Mouse (Mus musculus) heart, postnatal 0 days (tissue): Measurements from ENCODE around the gene Nkapd1. TPM values are rescaled to one million over a fixed set of nuclear protein-coding genes. Genes with fewer than 3 reads are reported as not detected.

Experiments
- ATAC-seq: fragments of 200-750 bp; cut with Nextera tagmentation; 2 replicates; pipeline ENCODE4 v1.8.0; 2017; ENCODE audit warnings: low read depth, moderate number of reproducible peaks, moderate library complexity; ENCODE audit not compliant: insufficient read depth
- DNase-seq: peaks from one replicate; pipeline ENCODE4 v3.0.0-alpha.2; 2016; ENCODE audit warnings: low spot score
- H3K27ac ChIP-seq: fragments of 300-500 bp; sonication (generic); 2 replicates; pipeline ENCODE4 v1.5.1; 2014; ENCODE audit warnings: low read depth, mild to moderate bottlenecking
- H3K27me3 ChIP-seq: fragments of 300-500 bp; sonication (generic); 2 replicates; pipeline ENCODE4 v1.6.1; 2014; ENCODE audit warnings: low read length, mixed read lengths; ENCODE audit not compliant: control insufficient read depth, insufficient read depth
- H3K36me3 ChIP-seq: fragments of 300-500 bp; sonication (generic); replicated peaks from 2 replicates; pipeline ENCODE4 v1.6.1; 2014; ENCODE audit warnings: low read length, mixed read lengths; ENCODE audit not compliant: control insufficient read depth, insufficient read depth
- H3K4me1 ChIP-seq: fragments of 300-500 bp; sonication (generic); 2 replicates; pipeline ENCODE4 v1.6.1; 2014; ENCODE audit warnings: antibody characterized with exemption; ENCODE audit not compliant: control insufficient read depth, insufficient read depth
- H3K4me2 ChIP-seq: fragments of 300-500 bp; sonication (generic); 2 replicates; pipeline ENCODE4 v1.6.1; 2014; ENCODE audit warnings: low read depth, mild to moderate bottlenecking, low read length, moderate library complexity
- H3K4me3 ChIP-seq: fragments of 300-500 bp; sonication (generic); 2 replicates; pipeline ENCODE4 v1.5.1; 2014; ENCODE audit warnings: low read depth, low read length
- H3K9ac ChIP-seq: fragments of 300-500 bp; sonication (generic); replicated peaks from 2 replicates; pipeline ENCODE4 v1.6.1; 2014; ENCODE audit warnings: low read depth, low read length, mixed read lengths
- H3K9me3 ChIP-seq: fragments of 300-500 bp; sonication (generic); replicated peaks from 2 replicates; pipeline ENCODE4 v1.6.1; 2016; ENCODE audit warnings: low read length; ENCODE audit not compliant: control insufficient read depth
- CTCF ChIP-seq: IDR thresholded peaks from 2 replicates; pipeline ENCODE4 v1.5.1; 2016; ENCODE audit warnings: antibody characterized with exemption, control low read depth, low read depth
- EP300 ChIP-seq: IDR thresholded peaks from 2 replicates; pipeline ENCODE4 v1.6.1; 2016; ENCODE audit warnings: antibody characterized with exemption, low read depth
- WGBS: fragments of 180-500 bp; shearing (Covaris S2); extraction: QIAGEN DNeasy Blood & Tissue Kit; methylation state at CpG from one replicate; pipeline ENCODE4 v1.1.7; 2014; 5-methylcytosine and 5-hydroxymethylcytosine counted together
- polyA plus RNA-seq: library from polyadenylated mRNA; unstranded; fragments of >200 nt; fragmentation: Nextera tagmentation; extraction: Ambion mirVana; gene quantifications from 2 replicates; pipeline ENCODE4 v1.2.1, GENCODE M21; 2015
- total RNA-seq: library from RNA; depleted of rRNA; stranded (reverse); fragments of >200 nt; gene quantifications from 2 replicates; pipeline ENCODE4 v1.2.3, GENCODE M21; 2014; ENCODE audit warnings: low replicate concordance; rRNA removed

The Nkapd1 gene
- total RNA-seq = 10.0 and 14.5 TPM in 2 replicates
- 13.4 and 14.3 TPM in 2 replicates for polyA plus RNA-seq

DNA sequence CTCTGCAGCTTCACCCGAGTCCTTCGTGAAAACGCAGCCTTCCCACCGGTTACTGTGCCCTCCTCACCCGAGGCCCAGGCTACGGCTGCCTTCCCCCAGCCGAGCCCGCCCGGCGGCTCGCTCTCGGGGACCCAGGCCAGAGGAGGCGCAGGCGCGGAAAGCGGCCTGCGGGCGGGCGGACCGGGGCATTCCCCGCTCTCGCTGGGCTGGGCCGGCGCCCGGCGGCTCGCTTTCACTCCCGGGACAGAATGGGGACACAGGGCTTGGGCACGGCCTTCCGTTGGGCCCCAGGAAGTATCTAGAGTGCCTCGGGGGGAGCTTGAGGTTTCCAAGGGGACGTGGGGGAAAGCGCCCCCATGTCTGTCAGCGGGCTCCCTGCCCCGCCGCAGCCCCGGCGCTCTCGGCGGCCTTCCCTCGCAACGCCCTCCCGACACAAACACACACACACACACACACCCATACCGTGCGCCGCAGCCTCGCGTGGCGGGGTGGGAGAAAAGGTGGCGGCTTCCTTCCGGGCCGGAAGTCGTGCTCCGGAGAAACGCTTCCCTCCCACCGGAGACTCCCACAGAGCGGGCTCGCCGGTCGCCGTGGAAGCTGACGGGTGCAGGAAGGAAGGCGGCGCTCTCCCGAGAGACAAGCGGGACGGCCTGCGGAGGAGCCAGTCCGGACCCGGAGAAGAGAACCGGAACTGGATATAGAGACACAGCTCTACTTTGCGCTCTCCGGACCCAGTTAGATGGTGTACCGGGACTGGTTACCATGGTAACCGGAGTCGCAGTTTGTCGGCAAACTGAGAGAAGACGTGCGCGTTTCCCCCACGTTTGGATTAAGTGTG, at the start of gene Nkapd1, which contains the start of gene Pih1d2:
Nkapd1 (minus strand) TSS at position 699 of the 838 bp plus-strand sequence.
Pih1d2 (plus strand) TSS at position 556 of the 838 bp plus-strand sequence.
- TF ChIP-seq CTCF = no peak
- peak; percentile 88 for TF ChIP-seq EP300

DNA sequence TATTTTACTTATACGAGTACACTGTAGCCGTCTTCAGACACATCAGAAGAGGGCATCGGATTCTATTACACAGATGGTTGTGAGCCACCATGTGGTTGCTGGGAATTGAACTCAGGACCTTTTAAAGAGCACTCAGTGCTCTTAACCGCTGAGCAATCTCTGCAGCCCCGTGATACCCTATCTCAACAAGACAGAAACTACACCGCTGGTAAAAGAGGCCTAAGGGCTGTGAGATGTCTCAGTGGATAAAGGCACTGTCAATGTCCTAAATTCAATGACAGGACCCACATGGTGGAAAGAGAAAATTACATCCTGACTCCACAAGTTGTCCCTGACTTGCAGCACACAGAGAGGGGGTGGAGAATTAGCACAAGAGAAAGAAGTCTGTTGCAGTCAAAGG, 49.2 kb upstream of the Nkapd1 start:
- Histone ChIP-seq H3K9ac (no peak overlapping the region), H3K27me3 (no peaks in the 10 kb centered on the region), H3K36me3 (no peaks in the 10 kb centered on the region), H3K9me3 (no peaks in the 10 kb centered on the region), H3K4me2 (no peak overlapping the region), H3K4me1 (no peaks in the 10 kb centered on the region), H3K4me3 (no peak overlapping the region), H3K27ac (no peak overlapping the region)
- DNase-seq (no peak), ATAC-seq (no peak)
- WGBS = 72% methylated on average over 6 of the region's 6 CpGs
- no peak for TF ChIP-seq CTCF
- TF ChIP-seq EP300 = no peak

More for the DNA sequence above, at the start of gene Nkapd1, which contains the start of gene Pih1d2:
- ATAC-seq (peak; percentile 94), DNase-seq (peak; percentile 92)
- WGBS = under 1% methylated on average over 75 of the region's 81 CpGs
- H3K27ac ChIP-seq = peak within 1 kb of the TSS; percentile 98
- H3K4me1 ChIP-seq = peaks cover 11% of the 10 kb centered on the region
- H3K9me3 ChIP-seq = no peaks in the 10 kb centered on the region
- no peaks in the 10 kb centered on the region for H3K27me3 ChIP-seq
- peak within 1 kb of the TSS; percentile 89 for H3K4me3 ChIP-seq
- H3K9ac ChIP-seq = peak within 1 kb of the TSS; percentile 89
- peaks cover 26% of the 10 kb centered on the region for H3K36me3 ChIP-seq
- H3K4me2 ChIP-seq = peak within 1 kb of the TSS; percentile 80

DNA sequence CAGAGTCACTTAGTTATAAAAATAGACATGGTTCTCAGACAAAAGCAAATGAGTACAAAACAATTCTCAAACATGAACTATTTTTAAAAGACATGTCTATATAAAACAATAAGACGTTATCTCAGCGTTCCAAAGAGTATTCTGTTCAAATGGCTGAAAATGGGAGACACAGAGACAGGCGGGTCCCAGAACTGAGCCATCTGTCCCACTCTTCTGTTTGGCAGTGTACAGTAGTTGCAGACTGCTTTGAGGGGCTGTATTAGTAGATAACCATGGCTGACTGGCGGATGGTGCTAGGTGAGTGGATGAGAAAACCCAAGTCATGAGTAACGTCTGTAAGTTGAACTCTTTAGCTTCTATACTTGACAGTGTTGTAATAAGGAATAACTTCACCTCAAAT, 47.6 kb upstream of the Nkapd1 start:
- Histone ChIP-seq H3K4me3 (no peak overlapping the region), H3K9ac (no peak overlapping the region), H3K36me3 (no peaks in the 10 kb centered on the region), H3K4me1 (no peaks in the 10 kb centered on the region), H3K4me2 (no peak overlapping the region), H3K27me3 (no peaks in the 10 kb centered on the region), H3K9me3 (no peaks in the 10 kb centered on the region), H3K27ac (peak overlapping the region; percentile 34; the same call in 1 of the 2 replicates)
- ATAC-seq = no peak
- no peak for TF ChIP-seq CTCF
- TF ChIP-seq EP300 = no peak
- 51% methylated on average over 5 of the region's 5 CpGs for WGBS
- DNase-seq = no peak

DNA sequence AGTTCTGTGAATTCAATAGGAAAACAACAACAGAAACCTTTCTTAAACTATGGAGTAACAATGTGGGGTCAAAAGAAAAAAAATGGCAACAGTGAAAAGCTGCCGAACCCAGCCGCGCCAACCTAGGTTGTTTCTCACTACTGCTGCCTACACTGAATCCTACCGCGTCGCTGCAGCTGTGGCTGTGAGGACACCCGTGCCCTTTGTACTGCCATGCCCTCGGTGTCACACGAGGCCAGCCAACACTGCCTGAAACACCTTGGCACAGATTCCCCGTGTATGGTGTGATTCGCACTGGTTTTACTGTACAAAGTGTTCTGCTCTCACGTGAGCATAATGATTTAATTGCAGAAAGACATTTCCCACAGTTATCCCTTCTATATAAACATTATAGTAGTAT, 43.2 kb upstream of the Nkapd1 start:
- peak overlapping the region; percentile 96 for H3K4me3 ChIP-seq
- no peaks in the 10 kb centered on the region for H3K4me1 ChIP-seq
- H3K4me2 ChIP-seq = peak overlapping the region; percentile 75
- TF ChIP-seq EP300 (no peak), CTCF (no peak)
- H3K36me3 ChIP-seq = peaks cover 14% of the 10 kb centered on the region
- H3K27me3 ChIP-seq = no peaks in the 10 kb centered on the region
- no peaks in the 10 kb centered on the region for H3K9me3 ChIP-seq
- peak overlapping the region; percentile 94 for H3K9ac ChIP-seq
- DNase-seq (peak; percentile 41), ATAC-seq (peak; percentile 37; the same call in 1 of the 2 replicates)
- WGBS = 15% methylated on average over 12 of the region's 12 CpGs
- peak overlapping the region; percentile 86 for H3K27ac ChIP-seq

DNA sequence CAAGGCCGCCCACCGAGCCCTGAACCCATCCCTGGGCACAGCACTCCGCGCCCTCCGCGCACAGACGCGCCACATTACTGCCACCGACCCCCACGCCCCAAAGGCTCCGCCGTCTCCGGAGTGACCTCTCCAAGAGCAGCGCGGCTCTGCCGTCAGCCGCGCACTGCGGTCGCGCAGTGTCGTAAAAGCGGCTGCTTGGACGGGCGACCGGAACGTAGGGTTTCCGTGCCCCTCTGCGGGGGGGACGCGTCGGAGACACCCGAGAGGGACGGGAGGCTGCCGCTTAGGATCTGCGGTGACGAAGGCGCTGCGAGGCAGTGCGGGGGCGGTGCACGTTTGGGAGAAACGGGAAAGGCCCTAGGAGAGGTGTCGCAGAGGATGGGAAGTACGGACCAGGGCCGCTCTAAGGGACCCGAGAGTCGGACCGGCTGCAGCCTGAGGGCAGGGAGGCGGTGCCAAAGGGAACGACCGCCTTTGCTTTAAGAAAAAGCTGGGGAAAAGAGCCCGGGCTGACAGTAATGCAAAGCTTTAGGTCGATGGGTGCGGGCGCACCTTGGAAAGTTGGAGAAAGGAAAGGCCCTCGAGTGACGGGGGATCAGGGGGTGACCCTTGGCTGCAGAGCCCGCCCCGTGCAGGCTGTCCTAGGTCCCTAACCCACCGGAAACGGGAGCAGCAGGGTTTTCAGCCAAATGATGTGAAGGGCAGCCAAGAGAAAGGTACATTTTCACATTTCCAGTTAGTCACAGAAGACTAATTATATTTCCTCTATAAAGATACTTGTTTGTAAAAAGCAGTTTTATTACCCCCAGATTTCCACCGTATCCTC, 42.3 kb upstream of the Nkapd1 start, which contains the start of gene Dlat:
Dlat (minus strand) TSS at position 389 of the 826 bp plus-strand sequence.
- Histone ChIP-seq H3K4me1 (no peaks in the 10 kb centered on the region), H3K27me3 (no peaks in the 10 kb centered on the region), H3K4me3 (peak within 1 kb of the TSS; percentile 96), H3K4me2 (peak within 1 kb of the TSS; percentile 75), H3K9ac (peak within 1 kb of the TSS; percentile 94), H3K36me3 (peaks cover 14% of the 10 kb centered on the region), H3K9me3 (no peaks in the 10 kb centered on the region), H3K27ac (peak within 1 kb of the TSS; percentile 86)
- TF ChIP-seq CTCF (no peak), EP300 (no peak)
- under 1% methylated on average over 60 of the region's 63 CpGs for WGBS
- DNase-seq (peak; percentile 90), ATAC-seq (peak; percentile 91)
